Mouse (Mus musculus) midbrain, embryonic 16.5 days (tissue): ENCODE results near the gene Phtf2. TPM values are rescaled to one million over a fixed set of nuclear protein-coding genes. Genes with fewer than 3 reads are reported as not detected.

ENCODE experiments used
- polyA plus RNA-seq: library from polyadenylated mRNA; unstranded; fragments of >200 nt; fragmentation: Nextera tagmentation; extraction: Ambion mirVana; gene quantifications from 2 replicates; pipeline ENCODE4 v1.2.1, GENCODE M21; 2015

The Phtf2 gene
- polyA plus RNA-seq, 1 experiment from 2014 or later = 27.6 TPM

Other genes starting within 250 kb of the Phtf2 start
- 61.0 and 61.4 TPM in 2 replicates for gene Tmem60, start 67 bp upstream of the Phtf2 start, polyA plus RNA-seq
- 4.3 and 4.9 TPM in 2 replicates for gene Rsbn1l, start 74.3 kb upstream of the Phtf2 start, polyA plus RNA-seq
- gene Ptpn12, start 173.8 kb upstream of the Phtf2 start, polyA plus RNA-seq = 22.5 and 23.5 TPM in 2 replicates